Mouse (Mus musculus) 416B (cell line): Measurements from ENCODE around the gene Rbfox1.

Source experiments
- DNase-seq: peaks from one replicate; pipeline ENCODE4 v3.0.0; 2011; ENCODE audit warnings: low read depth

Rbfox1 gene

DNA sequence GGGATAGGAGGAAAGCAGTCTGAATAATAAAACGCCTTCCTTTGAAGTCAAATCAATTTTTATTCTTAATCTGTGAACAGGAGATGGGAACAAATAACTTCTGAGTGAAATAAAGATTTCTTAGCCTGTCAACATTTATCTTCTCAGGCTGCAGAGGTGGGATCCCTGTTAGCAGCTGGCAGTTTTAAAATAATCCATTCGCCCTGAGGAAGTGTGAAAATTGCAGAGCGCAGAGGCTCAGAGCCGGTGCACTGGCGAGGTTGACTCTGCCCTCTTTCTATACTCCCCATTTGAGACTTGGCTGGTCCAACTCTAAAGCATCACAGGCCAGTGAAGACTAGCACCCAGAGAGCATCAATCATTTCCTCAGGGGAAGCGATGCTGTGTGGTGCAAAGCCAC is 342.3 kb downstream of the Rbfox1 start:
- DNase-seq: no peak

DNA sequence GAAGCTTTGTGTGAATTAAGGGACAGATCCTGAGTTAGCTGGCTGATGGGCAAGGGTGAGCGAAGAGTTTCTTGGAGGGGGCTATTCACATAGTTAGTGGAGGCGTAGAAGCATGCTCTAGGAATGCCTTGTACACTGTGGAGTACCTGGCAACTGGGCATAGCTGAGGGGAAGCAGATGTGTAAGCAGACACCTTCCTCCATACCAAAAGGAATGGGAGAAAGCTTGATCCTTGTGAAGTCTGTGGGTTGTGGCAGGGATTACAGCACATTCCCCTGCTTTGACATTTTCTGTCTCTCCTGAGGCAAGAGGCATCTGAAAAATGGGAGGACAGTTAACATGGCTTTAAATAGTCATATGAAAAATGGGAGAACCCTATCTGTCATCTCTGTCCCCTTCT is 347.8 kb downstream of the Rbfox1 start:
- no peak for DNase-seq

DNA sequence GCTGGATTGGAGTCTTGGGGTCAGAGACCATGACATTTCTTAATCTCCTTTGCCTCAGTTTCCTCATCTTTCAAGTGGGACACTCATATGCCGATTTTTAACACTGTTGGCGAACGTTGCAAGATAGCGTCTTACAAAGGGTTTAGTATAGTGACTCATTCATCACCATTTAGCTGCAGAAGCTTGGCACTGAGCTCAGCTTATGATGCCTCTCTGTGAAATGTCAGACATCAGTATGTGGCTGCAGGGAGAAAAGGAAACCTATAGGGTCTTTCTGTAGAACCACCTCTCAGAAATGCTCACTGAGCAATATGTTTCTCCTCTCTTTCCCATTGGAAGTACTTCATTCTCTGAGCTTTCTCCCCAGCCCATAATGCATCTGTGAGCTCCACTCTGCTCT is 356.2 kb downstream of the Rbfox1 start:
- no peak for DNase-seq

DNA sequence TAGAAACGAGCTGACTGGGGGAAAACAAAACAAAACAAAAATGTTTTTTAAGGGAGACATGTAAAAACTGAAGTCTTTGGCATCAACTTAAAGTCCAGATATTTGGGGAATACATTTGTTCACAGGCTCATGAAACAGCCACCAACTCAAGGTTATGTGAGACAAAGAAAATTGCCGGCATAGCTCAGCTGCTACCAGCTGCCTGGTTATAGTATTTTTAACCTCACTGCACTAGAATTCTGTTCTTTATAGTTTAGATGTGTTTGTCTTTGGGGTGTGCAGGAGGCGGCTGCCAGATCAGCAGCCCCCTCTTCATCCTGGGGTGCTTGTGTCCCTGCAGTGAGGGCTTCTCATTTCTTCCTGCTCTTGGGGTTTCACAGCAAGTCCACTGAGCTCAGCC is 357.3 kb downstream of the Rbfox1 start:
- DNase-seq: no peak

DNA sequence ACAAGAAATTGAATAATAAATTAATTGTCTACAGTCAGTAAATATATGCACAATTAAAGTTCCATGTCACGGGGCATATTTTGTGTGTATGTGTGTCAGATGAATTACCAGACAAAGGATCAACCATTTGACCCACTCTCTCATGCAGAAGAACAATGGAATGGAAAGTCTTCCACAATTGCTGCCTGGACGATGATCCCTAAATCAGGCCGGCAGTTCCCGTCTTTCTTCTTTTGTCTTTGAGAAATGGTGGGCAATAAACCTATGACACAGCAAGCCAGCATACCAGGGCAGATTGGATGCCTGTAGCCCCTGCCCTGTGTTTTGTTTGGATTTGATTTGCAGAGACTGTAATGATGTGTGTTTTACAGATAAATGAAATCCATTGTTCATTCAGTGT is 362.4 kb downstream of the Rbfox1 start:
- DNase-seq: no peak

DNA sequence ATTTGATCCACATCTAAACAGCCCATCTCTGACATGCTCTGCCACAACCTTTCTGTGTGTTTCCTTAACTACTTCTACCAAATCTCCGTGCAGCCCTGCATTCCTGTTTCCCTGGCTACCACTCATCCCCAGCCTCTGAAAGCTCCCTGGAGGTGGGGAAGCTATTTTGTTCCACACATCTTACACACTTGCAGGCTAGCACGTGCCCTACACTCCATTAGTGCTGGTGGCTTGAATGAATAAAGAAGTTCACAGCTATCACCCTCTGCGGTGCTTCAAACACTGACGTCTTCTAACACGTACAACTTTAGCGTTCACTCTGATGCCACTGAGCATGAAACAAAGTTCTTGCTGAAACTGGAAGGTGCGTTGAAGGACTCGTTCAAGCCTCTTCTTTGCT is 379.4 kb downstream of the Rbfox1 start:
- no peak for DNase-seq

DNA sequence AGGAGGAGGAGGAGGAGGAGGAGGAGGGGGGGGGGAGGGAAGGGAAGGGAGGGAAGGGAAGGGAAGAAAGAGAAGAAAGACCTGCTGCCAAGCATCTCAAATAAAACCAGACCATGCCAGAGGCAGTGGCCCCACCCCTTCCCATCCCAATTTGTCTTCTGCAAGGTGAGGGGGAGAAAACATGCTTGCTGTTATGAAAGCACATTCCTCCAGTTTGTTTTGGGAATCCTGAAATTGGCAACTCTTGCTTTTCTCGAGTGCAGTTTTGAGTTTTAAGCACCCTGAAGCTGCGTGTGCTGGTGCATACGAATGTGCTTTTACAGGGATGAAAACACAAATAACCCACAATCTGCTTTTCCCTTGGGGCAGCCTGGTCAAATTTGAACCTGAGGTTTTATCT is 380.5 kb downstream of the Rbfox1 start:
- no peak for DNase-seq

DNA sequence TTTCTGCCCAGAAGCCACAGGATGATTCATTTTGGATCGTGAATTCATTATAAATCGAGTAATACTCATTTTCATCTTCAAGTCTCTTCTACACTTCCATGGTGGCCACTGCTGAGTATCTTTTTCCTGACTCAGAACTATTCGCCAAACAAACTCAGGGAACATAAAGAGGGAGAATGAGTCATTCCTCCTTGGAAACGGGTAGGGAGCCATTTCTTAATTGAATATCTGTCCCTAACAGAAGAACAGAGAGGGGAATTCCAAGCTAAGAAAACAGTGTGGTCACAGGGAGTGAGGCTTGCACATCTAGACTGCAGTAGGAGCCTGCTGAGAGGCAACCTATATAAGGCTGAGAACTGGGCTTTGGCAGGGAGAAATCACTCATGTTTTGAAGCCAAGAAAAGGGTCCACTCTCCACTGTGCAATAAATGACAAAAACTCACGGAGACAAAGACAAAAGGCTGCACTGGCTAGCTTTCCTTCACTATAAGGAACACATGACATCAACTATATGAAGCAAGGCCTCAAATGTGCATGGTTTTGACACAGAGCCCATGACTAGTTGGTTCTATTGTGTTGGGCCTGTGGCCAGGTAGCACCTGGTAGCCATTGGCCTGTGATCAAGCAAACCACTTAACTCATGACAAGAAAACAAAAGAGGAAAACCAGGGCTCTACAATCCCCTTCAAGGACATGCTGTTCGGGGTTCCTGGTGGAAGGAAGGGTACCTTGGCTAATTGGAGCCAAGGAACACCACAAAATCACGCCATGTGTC is 386.6 kb downstream of the Rbfox1 start:
- DNase-seq: no peak

DNA sequence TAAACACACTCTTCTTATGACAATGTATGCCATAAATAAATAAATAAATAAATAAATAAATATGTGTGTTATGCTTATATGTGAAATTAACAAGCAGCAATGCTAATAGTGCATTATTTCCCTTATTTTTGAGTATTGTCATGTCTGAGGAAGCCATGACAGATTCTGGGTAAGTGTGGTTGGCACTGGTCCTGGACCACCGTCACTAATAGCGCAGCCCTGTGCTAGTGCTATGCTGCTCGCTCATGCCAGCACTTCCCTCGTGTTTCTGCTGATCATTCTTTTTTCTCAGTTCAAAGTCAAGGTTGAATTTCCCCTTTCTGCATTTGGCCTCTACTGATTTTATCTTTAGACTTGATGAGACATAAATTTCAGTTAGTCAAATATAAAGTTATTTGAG is 398.3 kb downstream of the Rbfox1 start:
- no peak for DNase-seq

DNA sequence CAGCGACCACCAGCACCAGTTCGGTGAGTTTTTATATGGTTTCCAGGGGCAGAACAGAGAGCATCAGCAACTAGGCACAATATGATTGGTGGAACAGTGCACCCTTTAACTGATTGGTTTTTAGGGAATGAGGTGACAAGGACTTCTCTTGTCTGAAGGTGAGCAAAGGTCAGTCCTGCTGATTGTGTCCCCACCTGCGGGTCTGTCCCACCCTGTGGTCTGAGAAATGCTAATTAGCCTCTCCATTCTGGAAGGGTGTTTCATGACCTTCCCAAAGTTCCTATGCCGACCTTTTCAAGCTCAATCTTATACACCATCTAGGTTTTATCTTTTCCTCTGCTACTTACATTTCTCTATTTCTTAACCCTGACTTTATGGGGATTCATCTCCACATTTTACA is 399.2 kb downstream of the Rbfox1 start:
- DNase-seq: no peak

DNA sequence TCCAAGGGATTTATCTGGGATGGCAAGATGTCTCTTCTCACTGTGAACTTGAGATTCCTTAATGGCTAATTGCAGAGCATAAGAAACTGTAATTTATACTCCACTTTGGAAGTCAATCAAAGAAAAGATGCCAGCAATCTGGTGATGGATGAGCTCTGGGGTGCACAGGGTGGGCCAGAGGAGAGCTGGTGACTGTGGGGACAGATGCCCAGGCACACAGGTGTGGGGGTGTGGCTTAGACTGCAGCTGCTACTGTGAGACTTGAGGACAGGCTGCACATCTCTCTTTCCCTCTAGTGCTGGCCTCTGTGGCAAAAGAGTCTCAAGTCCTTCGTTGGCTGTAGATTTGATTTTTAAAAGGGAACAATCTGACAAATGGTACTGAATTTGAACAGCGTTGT is 402.5 kb downstream of the Rbfox1 start:
- no peak for DNase-seq

DNA sequence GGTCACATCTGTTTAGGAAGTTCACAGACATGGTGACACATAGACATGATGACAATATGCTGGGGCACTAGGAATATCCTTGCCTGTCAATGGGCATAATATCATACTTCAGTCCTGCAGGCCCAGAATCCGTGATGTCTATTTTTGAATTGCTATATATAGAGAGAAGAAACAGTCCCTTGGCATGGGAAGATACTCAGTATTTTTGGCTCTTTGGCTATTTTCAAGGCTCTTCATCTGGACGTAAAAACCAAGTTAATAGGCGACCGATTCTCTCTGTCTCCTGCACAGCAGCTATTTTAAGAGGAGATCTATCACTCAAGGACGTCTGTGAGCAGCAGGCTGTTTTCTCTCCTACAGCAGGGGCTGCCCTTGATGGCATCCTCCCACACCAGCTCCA is 415.0 kb downstream of the Rbfox1 start:
- DNase-seq: no peak

DNA sequence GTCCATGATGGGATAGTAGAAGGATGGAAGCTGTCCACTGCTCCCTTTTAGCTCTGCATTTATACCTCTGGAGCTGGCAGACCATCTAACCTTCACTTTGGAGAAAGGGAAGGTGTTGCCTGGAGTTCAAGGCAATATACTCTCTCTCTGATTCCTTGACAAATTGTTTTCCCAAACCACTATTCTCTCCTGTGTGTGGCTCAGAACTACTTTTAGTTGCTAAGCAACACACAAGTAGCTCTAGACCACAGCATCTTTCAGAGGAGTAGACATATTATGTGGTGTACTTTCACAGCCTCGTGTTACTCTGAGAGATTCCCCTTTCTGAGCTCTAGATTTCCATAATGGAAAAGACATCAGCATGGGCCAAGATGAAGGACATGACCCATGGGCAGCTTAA is 417.9 kb downstream of the Rbfox1 start:
- DNase-seq: no peak

DNA sequence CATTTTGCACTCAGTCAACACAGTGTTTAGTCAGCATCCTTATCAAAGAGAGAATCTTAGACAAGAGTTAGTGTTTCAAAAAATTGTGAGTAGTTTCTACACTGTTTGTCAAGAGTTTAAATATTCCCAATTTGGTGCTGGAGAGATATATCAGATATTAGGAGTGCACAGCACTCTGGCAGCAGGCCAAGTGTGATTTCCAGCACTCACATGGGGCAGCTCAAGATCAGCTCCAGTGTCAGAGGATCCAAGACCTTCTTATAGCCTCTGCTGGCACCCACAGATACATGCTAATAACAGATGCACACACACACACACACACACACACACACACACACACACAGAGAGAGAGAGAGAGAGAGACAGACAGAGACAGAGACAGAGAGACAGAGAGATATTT is 424.8 kb downstream of the Rbfox1 start:
- no peak for DNase-seq

DNA sequence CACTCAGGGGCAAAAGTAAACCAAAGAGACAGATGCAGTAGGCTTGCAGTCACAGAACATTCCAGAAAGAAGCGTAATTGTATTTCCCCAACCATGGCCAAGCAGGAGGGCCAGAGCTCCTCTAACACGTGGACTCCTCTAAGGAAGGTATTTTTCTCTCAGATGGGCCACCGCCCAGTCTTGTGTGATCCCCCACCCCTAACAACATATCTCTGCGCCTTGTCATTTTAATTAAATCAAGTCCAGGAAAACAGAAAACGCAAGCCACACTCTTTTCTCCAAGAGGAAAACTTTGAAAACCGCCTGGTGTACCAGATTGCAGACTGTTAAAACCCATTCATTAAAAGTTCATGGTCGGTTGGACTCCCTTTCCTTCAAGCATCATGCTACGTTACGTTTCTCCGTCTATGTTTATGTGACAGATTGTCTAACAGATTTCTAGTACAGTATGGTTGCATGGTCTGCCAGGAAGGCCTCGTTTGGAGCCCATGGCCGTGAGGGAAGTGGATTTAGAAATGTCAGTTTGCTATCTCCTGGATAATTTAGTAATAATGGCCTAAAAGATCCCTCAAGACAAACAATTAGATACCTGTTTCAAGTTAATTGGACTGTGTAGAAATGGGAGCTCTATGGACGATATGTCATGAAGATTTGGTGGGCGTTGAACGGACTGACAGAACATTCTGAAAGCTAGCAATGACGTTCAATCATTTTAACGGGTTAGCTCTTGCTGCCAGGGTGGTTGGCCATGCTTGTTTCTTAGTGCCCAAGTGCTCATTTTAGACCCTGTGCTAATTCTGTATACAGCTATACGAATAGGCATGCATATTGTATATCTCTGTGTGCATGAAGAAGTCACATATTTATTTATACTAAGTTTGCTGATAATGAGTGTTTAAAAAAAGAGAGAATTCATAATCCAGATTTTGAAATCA is 425.9 kb downstream of the Rbfox1 start:
- DNase-seq: no peak

DNA sequence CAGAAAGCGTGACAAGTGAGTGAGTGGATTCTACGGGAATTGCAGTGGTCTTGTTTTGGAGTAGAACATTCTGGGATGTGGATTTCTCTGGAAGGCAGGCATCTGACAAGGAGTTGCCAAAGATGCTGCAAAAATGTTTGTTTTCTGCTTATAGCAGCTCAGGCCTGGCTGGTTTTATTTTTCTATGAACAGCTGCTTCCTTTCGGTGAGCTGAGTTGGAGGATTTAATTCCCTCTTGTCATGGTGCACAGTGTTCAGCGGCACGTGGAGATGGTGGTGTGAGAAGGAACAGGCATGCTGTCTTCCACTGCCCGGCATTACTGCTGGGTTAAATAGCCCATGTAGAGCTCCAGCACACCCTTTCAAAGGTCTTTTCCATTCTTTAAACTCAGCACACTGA is 428.5 kb downstream of the Rbfox1 start:
- no peak for DNase-seq

DNA sequence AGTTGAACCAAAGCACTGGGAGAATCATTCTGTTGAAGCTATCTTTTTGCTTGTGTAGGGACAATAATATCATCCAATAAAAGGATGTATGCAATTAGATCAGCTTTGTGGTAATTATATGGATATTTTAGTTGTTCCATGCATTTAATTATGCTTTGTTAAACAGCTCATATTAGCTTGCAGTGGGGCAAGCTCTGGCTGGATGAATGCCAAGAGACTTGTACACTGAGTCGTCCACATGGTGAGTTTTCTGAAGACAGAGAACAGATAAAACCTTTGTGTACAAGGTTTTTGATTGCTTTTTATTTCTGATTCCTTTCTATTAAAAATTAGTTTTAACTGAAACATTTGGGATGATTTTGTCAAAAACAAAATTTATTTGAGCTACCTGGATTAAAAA is 439.7 kb downstream of the Rbfox1 start:
- no peak for DNase-seq

DNA sequence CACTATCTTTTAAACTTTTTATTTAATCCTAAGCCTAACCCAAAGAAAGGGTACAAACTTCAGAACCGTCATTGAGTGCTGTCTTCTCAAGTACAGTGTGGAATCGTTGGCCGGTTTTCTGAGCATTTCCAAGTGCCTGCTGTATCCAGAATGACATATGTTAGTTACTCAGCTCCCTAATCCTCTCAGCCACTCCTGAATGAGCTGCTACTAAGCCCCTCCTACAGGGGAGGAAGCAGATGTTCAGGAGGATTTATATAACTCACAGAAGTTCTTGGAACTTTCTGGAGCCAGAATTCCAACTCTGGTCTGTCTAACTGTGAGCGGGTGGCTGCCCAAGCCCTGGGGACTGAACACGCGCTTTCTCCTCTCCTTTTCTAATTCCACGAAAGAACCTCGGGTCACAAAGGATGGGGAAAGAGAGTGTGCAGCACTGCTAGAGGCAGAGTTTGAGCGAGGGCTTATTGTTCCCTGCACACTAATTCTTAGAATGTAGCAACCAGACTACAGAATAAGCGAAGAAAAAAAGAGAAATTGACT is 446.3 kb downstream of the Rbfox1 start:
- DNase-seq: no peak

DNA sequence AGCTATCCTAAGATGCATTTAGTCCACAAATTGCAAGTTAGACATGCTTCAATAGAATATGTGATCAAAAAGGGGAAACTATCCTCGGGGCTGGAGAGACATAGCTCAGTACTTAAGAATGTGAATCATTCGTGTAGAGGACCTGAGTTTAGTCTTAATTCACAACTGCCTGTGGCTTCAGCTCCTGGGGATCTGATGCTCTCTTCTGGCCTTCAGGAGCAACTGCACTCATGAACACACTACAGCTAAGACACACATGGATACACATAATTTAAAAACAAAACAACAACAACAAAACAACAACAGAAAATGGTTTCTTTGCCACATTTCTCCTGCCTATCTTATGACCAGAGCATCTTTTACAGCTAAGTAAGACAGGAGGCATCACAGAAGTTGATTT is 448.1 kb downstream of the Rbfox1 start:
- peak; percentile 15 for DNase-seq

DNA sequence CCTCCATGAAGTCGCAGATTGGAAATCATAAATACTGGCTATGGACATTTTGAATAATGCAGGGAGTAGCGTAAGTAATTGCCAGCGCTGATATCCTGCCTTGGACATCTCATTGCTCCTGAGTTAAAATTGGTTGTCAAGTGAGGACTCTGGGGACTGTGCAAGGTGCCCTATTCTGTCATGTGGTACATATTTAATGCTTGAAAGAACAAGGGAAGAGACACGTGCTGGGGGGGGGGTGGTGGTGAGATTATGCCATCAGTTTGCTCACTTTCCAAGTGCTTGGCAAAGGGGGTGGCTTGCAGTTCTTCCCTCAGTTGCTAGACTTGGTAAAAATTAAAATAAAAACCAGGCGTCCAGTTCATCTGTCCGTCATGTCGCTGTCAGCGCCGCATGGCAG is 462.9 kb downstream of the Rbfox1 start:
- no peak for DNase-seq

DNA sequence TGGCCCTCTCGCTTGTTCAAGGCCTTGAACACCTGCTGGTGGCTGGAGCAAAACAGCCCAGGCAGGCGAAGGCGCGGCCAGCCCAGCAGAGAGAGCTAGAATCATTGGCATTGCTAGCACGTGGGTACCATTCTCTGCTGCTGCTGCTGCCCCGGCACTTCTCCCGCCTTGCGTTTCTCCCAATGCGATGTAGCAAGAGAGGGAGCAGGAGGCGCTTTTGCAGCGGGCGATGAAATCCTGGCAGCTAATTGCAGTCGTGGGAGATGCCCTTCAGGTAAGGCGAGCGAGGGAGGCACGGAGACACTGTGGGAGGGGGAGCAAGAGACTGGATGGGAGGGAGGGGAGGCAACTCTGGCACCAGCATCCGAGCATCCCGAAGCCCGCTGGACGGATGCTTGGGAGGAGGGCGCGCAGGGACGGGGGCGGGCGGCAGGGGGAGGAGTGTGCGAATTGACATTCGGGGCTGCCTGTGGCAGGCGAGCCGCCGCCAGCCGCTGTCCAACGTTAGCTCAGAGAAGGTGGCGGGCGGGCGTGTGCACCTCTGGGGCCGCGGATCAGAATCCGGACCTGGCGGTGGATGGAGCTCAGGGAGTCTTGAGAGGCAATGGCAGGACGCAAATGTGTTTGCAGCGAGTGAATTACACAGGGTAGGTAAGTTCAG is 463.6 kb downstream of the Rbfox1 start:
- no peak for DNase-seq

DNA sequence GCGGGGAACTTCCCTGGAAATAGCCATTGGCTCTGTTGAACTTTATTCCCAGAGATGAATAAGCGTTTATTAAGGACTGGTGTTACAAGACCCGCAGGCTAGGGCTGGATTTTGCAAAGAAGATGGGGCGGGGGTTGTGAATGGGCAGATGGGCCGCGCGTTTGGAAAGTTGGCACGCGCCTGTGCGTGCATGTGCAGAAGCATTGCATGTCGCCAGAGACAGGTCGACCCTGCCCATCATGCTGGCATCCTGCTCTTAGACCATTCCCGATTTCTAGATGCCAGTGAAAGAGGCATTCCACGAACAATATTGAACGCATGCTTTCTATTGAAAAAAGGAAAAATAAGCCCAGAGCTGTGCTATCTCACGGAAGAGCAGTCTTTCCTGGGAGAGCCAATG is 464.2 kb downstream of the Rbfox1 start:
- no peak for DNase-seq

DNA sequence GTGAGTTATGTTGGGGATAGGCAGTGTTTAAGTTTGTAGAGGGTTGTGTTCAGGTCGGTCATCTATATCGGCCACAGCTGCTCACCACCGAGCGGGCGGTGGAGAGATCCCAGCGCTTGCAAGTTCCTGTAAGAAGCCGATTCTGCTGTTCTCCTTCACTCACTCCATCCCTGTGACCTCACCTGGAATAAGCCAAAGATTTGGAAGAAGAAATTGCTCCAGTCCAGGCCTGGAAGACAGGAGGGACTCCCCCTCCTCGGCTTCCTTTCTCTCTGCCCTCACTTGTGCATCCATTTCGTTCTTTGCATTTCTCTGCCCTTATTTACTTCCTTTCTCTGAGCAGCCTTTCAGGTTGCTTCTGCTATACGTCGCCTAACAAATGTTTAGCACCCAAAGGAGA is 465.1 kb downstream of the Rbfox1 start:
- no peak for DNase-seq
